Mouse (Mus musculus): ENCODE results near the gene Rpl18.

Rpl18 gene

GRCm38 (mm10) chr7:45730727-45731431, 15.6 kb downstream of the Rpl18 start:
- DNase-seq (ENCODE audit: low spot score in 2 of 2), result peak; percentile 57 to 83

- DNase-seq (ENCODE audit: low spot score in 2 of 2), result no peak
These were observed 18.2 kb downstream of the Rpl18 start for GRCm38 (mm10) chr7:45733477-45733876.

- DNase-seq (ENCODE audit: low spot score in 2 of 2), result peak; percentile 74 to 90
These were observed 24.0 kb downstream of the Rpl18 start for GRCm38 (mm10) chr7:45739162-45739763.

GRCm38 (mm10) chr7:45739820-45740219, 24.6 kb downstream of the Rpl18 start:
- DNase-seq (ENCODE audit: low spot score in 2 of 2), result no peak

- DNase-seq (ENCODE audit: low spot score in 2 of 2), result no peak
These were observed 26.1 kb downstream of the Rpl18 start for GRCm38 (mm10) chr7:45741308-45741707.

- DNase-seq (ENCODE audit: low spot score in 2 of 2), result no peak
These were observed 26.5 kb downstream of the Rpl18 start for GRCm38 (mm10) chr7:45741777-45742176.

- DNase-seq (ENCODE audit: low spot score in 2 of 2), result no peak
These were observed 27.1 kb downstream of the Rpl18 start for GRCm38 (mm10) chr7:45742338-45742737.

- DNase-seq (ENCODE audit: low spot score in 2 of 2), result peak; percentile 64 to 79
These were observed 29.1 kb downstream of the Rpl18 start for GRCm38 (mm10) chr7:45744387-45744786.

GRCm38 (mm10) chr7:45746518-45746917, 31.3 kb downstream of the Rpl18 start:
- DNase-seq (ENCODE audit: low spot score in 2 of 2), result no peak

GRCm38 (mm10) chr7:45747450-45747849, 32.2 kb downstream of the Rpl18 start:
- no peak for DNase-seq (ENCODE audit: low spot score in 2 of 2)

- DNase-seq (ENCODE audit: low spot score in 2 of 2), result no peak
These were observed 32.9 kb downstream of the Rpl18 start for GRCm38 (mm10) chr7:45748110-45748509.

- no peak for DNase-seq (ENCODE audit: low spot score in 2 of 2)
These were observed 34.1 kb downstream of the Rpl18 start for GRCm38 (mm10) chr7:45749401-45749800.

- no peak for DNase-seq (ENCODE audit: low spot score in 2 of 2)
These were observed 34.9 kb downstream of the Rpl18 start for GRCm38 (mm10) chr7:45750162-45750561.

- no peak for DNase-seq (ENCODE audit: low spot score in 2 of 2)
These were observed 40.4 kb downstream of the Rpl18 start for GRCm38 (mm10) chr7:45755703-45756102.

- no peak for DNase-seq (ENCODE audit: low spot score in 2 of 2)
These were observed 44.1 kb downstream of the Rpl18 start for GRCm38 (mm10) chr7:45759400-45759799.

GRCm38 (mm10) chr7:45760151-45760550, 44.9 kb downstream of the Rpl18 start:
- DNase-seq (ENCODE audit: low spot score in 2 of 2), result no peak

GRCm38 (mm10) chr7:45765995-45766394, 50.7 kb downstream of the Rpl18 start:
- DNase-seq (ENCODE audit: low spot score in 2 of 2), result no peak

- no peak for DNase-seq (ENCODE audit: low spot score in 2 of 2)
These were observed 51.5 kb downstream of the Rpl18 start for GRCm38 (mm10) chr7:45766764-45767163.

- DNase-seq (ENCODE audit: low spot score in 2 of 2), result no peak
These were observed 52.2 kb downstream of the Rpl18 start for GRCm38 (mm10) chr7:45767500-45767899.
